Mouse (Mus musculus) embryonic facial prominence, embryonic 10.5 days (tissue): ENCODE data around the gene Igsf10. TPM values are rescaled to one million over a fixed set of nuclear protein-coding genes. Genes with fewer than 3 reads are reported as not detected.

ENCODE experiments used
- DNase-seq: peaks from one replicate; pipeline ENCODE4 v3.0.0-alpha.2; 2017; ENCODE audit warnings: low spot score
- H3K27ac ChIP-seq: fragments of 300-500 bp; sonication (generic); replicated peaks from 2 replicates; pipeline ENCODE4 v1.5.1; 2016; ENCODE audit warnings: mild to moderate bottlenecking
- H3K27me3 ChIP-seq: fragments of 300-500 bp; sonication (generic); replicated peaks from 2 replicates; pipeline ENCODE4 v1.6.1; 2016; ENCODE audit warnings: low read depth, mild to moderate bottlenecking; ENCODE audit not compliant: poor library complexity, severe bottlenecking
- H3K36me3 ChIP-seq: fragments of 300-500 bp; sonication (generic); replicated peaks from 2 replicates; pipeline ENCODE4 v1.6.1; 2016; ENCODE audit warnings: mild to moderate bottlenecking, moderate library complexity
- H3K4me1 ChIP-seq: fragments of 300-500 bp; sonication (generic); 2 replicates; pipeline ENCODE4 v1.6.1; 2016
- H3K4me3 ChIP-seq: fragments of 300-500 bp; sonication (generic); 2 replicates; pipeline ENCODE4 v1.5.1; 2016; ENCODE audit warnings: mild to moderate bottlenecking, moderate library complexity
- H3K9me3 ChIP-seq: fragments of 300-500 bp; sonication (generic); 2 replicates; pipeline ENCODE4 v1.6.1; 2016; ENCODE audit warnings: mild to moderate bottlenecking
- WGBS: fragments of 180-500 bp; shearing (Covaris S2); methylation state at CpG from one replicate; pipeline ENCODE4 v1.1.7; 2016; 5-methylcytosine and 5-hydroxymethylcytosine counted together
- polyA plus RNA-seq: library from polyadenylated mRNA; unstranded; fragments of >200 nt; fragmentation: Nextera tagmentation; extraction: Ambion mirVana; gene quantifications from 2 replicates; pipeline ENCODE4 v1.2.1, GENCODE M21; 2016

Gene Igsf10
- polyA plus RNA-seq, 1 experiment from 2014 or later: 5.7 TPM

- DNase-seq: peak; percentile 42
- H3K9me3 ChIP-seq: no peaks in the 10 kb centered on the region
- WGBS: 25% methylated on average over 3 of the region's 3 CpGs
- no peak overlapping the region for H3K4me3 ChIP-seq
- peaks cover 20% of the 10 kb centered on the region for H3K4me1 ChIP-seq
- no peaks in the 10 kb centered on the region for H3K36me3 ChIP-seq
- no peak overlapping the region; the same call in 1 of the 2 replicates for H3K27ac ChIP-seq
- no peaks in the 10 kb centered on the region for H3K27me3 ChIP-seq
Observed at GRCm38 (mm10) chr3:59277502-59278253, 66.5 kb downstream of the Igsf10 start.

- Histone ChIP-seq H3K27ac (no peak overlapping the region), H3K4me3 (no peak overlapping the region), H3K27me3 (no peaks in the 10 kb centered on the region), H3K4me1 (peaks cover 2% of the 10 kb centered on the region; the same call in 1 of the 2 replicates), H3K9me3 (no peaks in the 10 kb centered on the region), H3K36me3 (no peaks in the 10 kb centered on the region)
- no peak for DNase-seq
- WGBS: 90% methylated on average over 6 of the region's 6 CpGs
Observed at GRCm38 (mm10) chr3:59270811-59271210, 73.4 kb downstream of the Igsf10 start.

Other genes with a start within 250 kb of the Igsf10 start
- gene Gpr171, start 242.6 kb downstream of the Igsf10 start, polyA plus RNA-seq: 1.1 TPM in 2 replicates
- gene P2ry14, start 190.8 kb downstream of the Igsf10 start, polyA plus RNA-seq: 1.6 and 1.8 TPM in 2 replicates
- 0.28 and 0.31 TPM in 2 replicates for gene Gpr87, start 149.3 kb downstream of the Igsf10 start, polyA plus RNA-seq
- gene P2ry13, start 133.5 kb downstream of the Igsf10 start, polyA plus RNA-seq: 0.30 and 0.47 TPM in 2 replicates
- 0.65 and 1.0 TPM in 2 replicates for gene P2ry12, start 81.5 kb downstream of the Igsf10 start, polyA plus RNA-seq